Mouse (Mus musculus) gastrocnemius, postnatal 25 days (tissue): Measurements from ENCODE around the gene Eif4e. TPM values are rescaled to one million over a fixed set of nuclear protein-coding genes. Genes with fewer than 3 reads are reported as not detected.
"Not testable (repeated sequence)": the region's sequence is repeated elsewhere in the genome, so short reads cannot be mapped to it uniquely, and the experiment has no call there.

Experiments
- DNase-seq: peaks from one replicate; pipeline ENCODE4 v3.0.0; 2022
- total RNA-seq, 2 experiments: library from RNA; stranded (reverse); gene quantifications; 1 replicate in 1 of 2; 2 replicates in 1 of 2; pipeline ENCODE4 v1.2.3; 2021

The Eif4e gene
- total RNA-seq, 2 experiments from 2014 or later: 109 to 113 TPM

- DNase-seq: no peak
These were observed 8.1 kb upstream of the Eif4e start for GRCm38 (mm10) chr3:138517881-138518280.

- DNase-seq: no peak
These were observed 6.8 kb upstream of the Eif4e start for GRCm38 (mm10) chr3:138519218-138519617.

GRCm38 (mm10) chr3:138523956-138524355, 2.0 kb upstream of the Eif4e start:
- no peak for DNase-seq

GRCm38 (mm10) chr3:138525494-138525893, 485 bp upstream of the Eif4e start:
- DNase-seq: no peak

- peak; percentile 98 for DNase-seq
These were observed 1.1 kb downstream of the Eif4e start for GRCm38 (mm10) chr3:138526916-138527666.

GRCm38 (mm10) chr3:138527667-138528231, 1.8 kb downstream of the Eif4e start:
- peak; percentile 67 for DNase-seq

- DNase-seq: no peak
These were observed 2.3 kb downstream of the Eif4e start for GRCm38 (mm10) chr3:138528265-138528664.

GRCm38 (mm10) chr3:138530578-138531478, 4.8 kb downstream of the Eif4e start:
- DNase-seq: no peak

- DNase-seq: no peak
These were observed 5.7 kb downstream of the Eif4e start for GRCm38 (mm10) chr3:138531479-138532181.

- no peak for DNase-seq
These were observed 6.8 kb downstream of the Eif4e start for GRCm38 (mm10) chr3:138532764-138533163.

GRCm38 (mm10) chr3:138536031-138536430, 10.1 kb downstream of the Eif4e start:
- no peak for DNase-seq

GRCm38 (mm10) chr3:138542621-138543020, 16.6 kb downstream of the Eif4e start:
- no peak for DNase-seq

GRCm38 (mm10) chr3:138544117-138544516, 18.1 kb downstream of the Eif4e start:
- no peak for DNase-seq

GRCm38 (mm10) chr3:138546678-138547077, 20.7 kb downstream of the Eif4e start:
- no peak for DNase-seq

- no peak for DNase-seq
These were observed 23.1 kb downstream of the Eif4e start for GRCm38 (mm10) chr3:138549045-138549444.

- no peak for DNase-seq
These were observed 24.6 kb downstream of the Eif4e start for GRCm38 (mm10) chr3:138550336-138551123.

- DNase-seq: not testable (repeated sequence)
These were observed 29.3 kb downstream of the Eif4e start for GRCm38 (mm10) chr3:138555279-138555678.

- no peak for DNase-seq
These were observed 32.5 kb downstream of the Eif4e start for GRCm38 (mm10) chr3:138558529-138558928.

GRCm38 (mm10) chr3:138560242-138560641, 34.3 kb downstream of the Eif4e start:
- DNase-seq: no peak

- DNase-seq: no peak
These were observed 34.9 kb downstream of the Eif4e start for GRCm38 (mm10) chr3:138560886-138561285.

GRCm38 (mm10) chr3:138578867-138579266, 52.9 kb downstream of the Eif4e start:
- no peak for DNase-seq
